Mouse (Mus musculus) kidney, postnatal 0 days (tissue): ENCODE measurements around the gene Ksr1. TPM values are rescaled to one million over a fixed set of nuclear protein-coding genes. Genes with fewer than 3 reads are reported as not detected.
A peak's percentile ranks its signal among the peaks of the same experiment; 100 is the strongest.

Experiments used
- ATAC-seq: fragments of 200-750 bp; cut with Nextera tagmentation; replicated peaks from 2 replicates; pipeline ENCODE4 v1.8.0; 2017; ENCODE audit warnings: low read depth, moderate number of reproducible peaks, moderate TSS enrichment, moderate library complexity; ENCODE audit not compliant: low FRiP score
- DNase-seq: peaks from one replicate; pipeline ENCODE4 v3.0.0-alpha.2; 2016; ENCODE audit warnings: low spot score
- H3K27ac ChIP-seq: fragments of 300-500 bp; sonication (generic); 2 replicates; pipeline ENCODE4 v1.5.1; 2014; ENCODE audit warnings: mild to moderate bottlenecking
- H3K27me3 ChIP-seq: fragments of 300-500 bp; sonication (generic); 2 replicates; pipeline ENCODE4 v1.6.1; 2014; ENCODE audit warnings: low read length, mixed read lengths; ENCODE audit not compliant: insufficient read depth
- H3K36me3 ChIP-seq: fragments of 300-500 bp; sonication (generic); 2 replicates; pipeline ENCODE4 v1.6.1; 2014; ENCODE audit warnings: low read length, mixed read lengths; ENCODE audit not compliant: insufficient read depth
- H3K4me1 ChIP-seq: fragments of 300-500 bp; sonication (generic); replicated peaks from 2 replicates; pipeline ENCODE4 v1.6.1; 2014; ENCODE audit warnings: antibody characterized with exemption, low read length, mixed read lengths; ENCODE audit not compliant: insufficient read depth
- H3K4me2 ChIP-seq: fragments of 300-500 bp; sonication (generic); 2 replicates; pipeline ENCODE4 v1.6.1; 2014; ENCODE audit warnings: mild to moderate bottlenecking, low read length, moderate library complexity, mixed read lengths
- H3K4me3 ChIP-seq: fragments of 300-500 bp; sonication (generic); replicated peaks from 2 replicates; pipeline ENCODE4 v1.5.1; 2014; ENCODE audit warnings: low read depth, low read length
- H3K9ac ChIP-seq: fragments of 300-500 bp; sonication (generic); 2 replicates; pipeline ENCODE4 v1.6.1; 2014; ENCODE audit warnings: low read depth, low read length
- H3K9me3 ChIP-seq: fragments of 300-500 bp; sonication (generic); replicated peaks from 2 replicates; pipeline ENCODE4 v1.6.1; 2016; ENCODE audit warnings: low read length, inconsistent platforms, mixed read lengths
- CTCF ChIP-seq: IDR thresholded peaks from 2 replicates; pipeline ENCODE4 v1.5.1; 2016; ENCODE audit warnings: antibody characterized with exemption, low read depth, mild to moderate bottlenecking, moderate library complexity
- WGBS: fragments of 180-500 bp; shearing (Covaris S2); extraction: QIAGEN DNeasy Blood & Tissue Kit; methylation state at CpG from one replicate; pipeline ENCODE4 v1.1.7; 2014; 5-methylcytosine and 5-hydroxymethylcytosine counted together
- polyA plus RNA-seq: library from polyadenylated mRNA; unstranded; fragments of >200 nt; fragmentation: Nextera tagmentation; extraction: Ambion mirVana; gene quantifications from 2 replicates; pipeline ENCODE4 v1.2.1, GENCODE M21; 2015

The Ksr1 gene
- polyA plus RNA-seq = 1.7 and 1.8 TPM in 2 replicates

DNA sequence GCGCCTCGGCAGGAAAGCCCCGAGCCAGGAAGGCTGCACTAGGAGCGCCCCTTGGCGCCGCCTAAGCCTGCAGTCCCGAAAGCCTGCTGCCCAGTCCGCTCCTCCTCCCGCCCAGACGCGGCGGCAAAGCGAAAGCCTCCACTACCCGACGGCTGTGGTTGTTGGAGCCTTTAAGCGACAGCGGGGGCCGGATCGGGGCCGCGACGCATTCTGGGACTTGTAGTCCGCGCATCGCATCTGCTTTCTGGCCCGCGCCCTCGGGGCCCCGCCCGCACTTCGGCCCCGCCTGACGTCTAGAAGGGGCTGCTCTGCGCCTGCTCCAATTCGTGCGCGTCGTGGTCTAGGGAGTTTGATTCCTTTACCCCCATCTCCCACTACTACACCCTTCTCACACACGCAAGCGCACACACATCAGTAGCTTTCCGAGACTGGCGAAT lies at the start of gene Ksr1:
Gene Ksr1, minus strand, starts transcription at position 77 of the 437 bp plus-strand sequence.
- Histone ChIP-seq H3K27ac (peak within 1 kb of the TSS; percentile 93), H3K9ac (peak within 1 kb of the TSS; percentile 92), H3K4me1 (no peaks in the 10 kb centered on the region; the same call in 1 of the 2 replicates), H3K9me3 (no peaks in the 10 kb centered on the region), H3K27me3 (no peaks in the 10 kb centered on the region), H3K4me3 (peak within 1 kb of the TSS; percentile 96), H3K36me3 (no peaks in the 10 kb centered on the region), H3K4me2 (peak within 1 kb of the TSS; percentile 86)
- TF ChIP-seq CTCF = peak; percentile 31; the same call in 1 of the 2 replicates
- WGBS = under 1% methylated on average over 42 of the region's 42 CpGs
- DNase-seq (peak; percentile 96), ATAC-seq (peak; percentile 88)

DNA sequence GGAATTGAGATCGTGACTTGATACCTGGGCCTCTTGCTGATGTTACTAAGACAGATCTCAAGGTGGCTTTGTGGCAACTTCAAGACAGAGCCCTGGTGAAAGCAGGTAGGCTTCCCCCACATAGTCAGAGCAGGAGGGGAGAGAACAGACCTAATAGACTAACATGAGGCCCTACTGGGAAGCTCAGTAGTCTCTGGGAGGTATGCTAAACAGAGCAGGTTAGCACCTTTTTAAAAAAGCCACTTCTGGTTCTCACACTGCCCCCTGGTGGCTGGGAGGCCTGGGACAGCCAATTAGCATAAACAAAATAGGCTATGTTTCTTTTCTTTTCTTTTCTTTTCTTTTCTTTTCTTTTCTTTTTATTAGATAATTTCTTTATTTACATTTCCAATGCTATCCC lies 46.0 kb upstream of the Ksr1 start:
- ATAC-seq = no peak
- Histone ChIP-seq H3K9ac (no peak overlapping the region), H3K27ac (no peak overlapping the region), H3K36me3 (no peaks in the 10 kb centered on the region), H3K9me3 (no peaks in the 10 kb centered on the region), H3K4me2 (no peak overlapping the region), H3K4me3 (no peak overlapping the region), H3K4me1 (0 out of 2 replicates have a peak, but pooled peaks cover 5% of the 10 kb centered on the region), H3K27me3 (no peaks in the 10 kb centered on the region)
- no peak for DNase-seq
- TF ChIP-seq CTCF = peak; percentile 64
- WGBS = 87% methylated on average over 1 of the region's 1 CpGs

DNA sequence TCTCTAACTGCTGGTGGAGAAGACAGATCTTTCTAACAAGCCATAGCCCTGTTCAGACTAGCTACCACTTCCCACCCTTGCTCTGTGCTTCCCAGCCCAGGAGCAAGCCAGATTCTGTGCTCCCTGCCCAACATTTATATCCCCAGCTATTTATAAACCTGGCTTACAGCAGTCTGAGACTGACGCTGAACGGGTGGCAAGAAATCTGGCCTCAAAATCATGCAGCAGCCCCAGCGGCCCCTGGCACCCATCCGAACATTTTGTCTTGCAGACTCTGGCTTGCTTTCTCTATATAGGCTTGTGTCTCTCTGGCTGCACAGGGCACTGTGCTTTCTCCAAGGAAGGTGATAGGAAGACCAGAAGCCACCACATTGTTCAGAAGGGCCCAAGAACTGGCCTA lies 45.0 kb upstream of the Ksr1 start:
- ATAC-seq (no peak), DNase-seq (no peak)
- H3K4me1 ChIP-seq = no peaks in the 10 kb centered on the region
- no peaks in the 10 kb centered on the region for H3K9me3 ChIP-seq
- H3K4me3 ChIP-seq = no peak overlapping the region
- TF ChIP-seq CTCF = no peak
- no peaks in the 10 kb centered on the region for H3K27me3 ChIP-seq
- no peak overlapping the region for H3K9ac ChIP-seq
- H3K36me3 ChIP-seq = no peaks in the 10 kb centered on the region
- H3K4me2 ChIP-seq = no peak overlapping the region
- no peak overlapping the region for H3K27ac ChIP-seq
- whole genome bisulfite sequencing = 82% methylated on average over 4 of the region's 4 CpGs

DNA sequence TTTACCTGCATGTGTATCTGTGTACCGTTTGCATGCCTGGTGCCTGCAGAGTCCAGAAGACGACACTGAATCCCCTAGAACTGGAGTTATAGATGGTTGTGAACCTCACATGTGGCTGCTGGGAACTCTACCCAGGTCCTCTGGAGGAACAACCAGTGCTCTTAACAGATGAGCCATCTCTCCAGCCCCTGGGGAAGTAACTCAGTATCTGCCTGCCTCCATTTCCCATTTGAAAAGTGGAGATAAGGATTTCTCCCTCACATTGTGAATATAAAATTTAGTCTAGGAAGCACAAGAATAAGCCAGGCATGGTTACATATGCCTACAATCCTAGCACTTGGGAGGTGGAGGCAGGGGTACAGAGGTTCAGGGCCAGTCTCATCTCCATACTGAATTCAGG lies 44.0 kb upstream of the Ksr1 start:
- Histone ChIP-seq H3K9ac (no peak overlapping the region), H3K27ac (no peak overlapping the region), H3K27me3 (no peaks in the 10 kb centered on the region), H3K4me1 (no peaks in the 10 kb centered on the region), H3K4me2 (no peak overlapping the region), H3K4me3 (no peak overlapping the region), H3K36me3 (no peaks in the 10 kb centered on the region), H3K9me3 (no peaks in the 10 kb centered on the region)
- no peak for TF ChIP-seq CTCF
- 88% methylated on average over 2 of the region's 2 CpGs for WGBS
- no peak for DNase-seq
- no peak for ATAC-seq

DNA sequence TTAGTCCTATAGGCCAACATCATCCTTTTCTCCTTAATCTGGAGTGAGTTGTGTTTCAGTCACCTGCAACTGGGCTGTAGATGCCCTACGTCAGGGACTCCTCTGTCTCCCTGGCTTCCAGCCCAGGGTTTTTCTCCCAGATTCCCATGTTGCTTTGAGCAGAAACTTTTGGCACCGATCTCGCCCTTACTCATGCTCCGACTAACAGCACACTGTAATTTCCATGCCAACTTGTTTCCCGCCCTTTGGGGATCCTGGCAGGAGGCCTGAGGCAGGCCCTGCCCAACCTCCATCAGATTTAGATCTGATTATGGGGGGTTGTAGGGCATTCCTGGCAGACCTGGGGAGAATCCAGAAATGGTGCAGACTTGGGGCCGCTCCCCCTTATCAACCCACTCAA lies 42.0 kb upstream of the Ksr1 start:
- H3K4me2 ChIP-seq = no peak overlapping the region
- no peaks in the 10 kb centered on the region for H3K9me3 ChIP-seq
- DNase-seq = no peak
- H3K4me3 ChIP-seq = no peak overlapping the region
- no peak overlapping the region for H3K9ac ChIP-seq
- no peak for TF ChIP-seq CTCF
- H3K4me1 ChIP-seq = no peaks in the 10 kb centered on the region
- WGBS = 61% methylated on average over 6 of the region's 6 CpGs
- H3K27ac ChIP-seq = no peak overlapping the region
- ATAC-seq = no peak
- no peaks in the 10 kb centered on the region for H3K36me3 ChIP-seq
- H3K27me3 ChIP-seq = no peaks in the 10 kb centered on the region

DNA sequence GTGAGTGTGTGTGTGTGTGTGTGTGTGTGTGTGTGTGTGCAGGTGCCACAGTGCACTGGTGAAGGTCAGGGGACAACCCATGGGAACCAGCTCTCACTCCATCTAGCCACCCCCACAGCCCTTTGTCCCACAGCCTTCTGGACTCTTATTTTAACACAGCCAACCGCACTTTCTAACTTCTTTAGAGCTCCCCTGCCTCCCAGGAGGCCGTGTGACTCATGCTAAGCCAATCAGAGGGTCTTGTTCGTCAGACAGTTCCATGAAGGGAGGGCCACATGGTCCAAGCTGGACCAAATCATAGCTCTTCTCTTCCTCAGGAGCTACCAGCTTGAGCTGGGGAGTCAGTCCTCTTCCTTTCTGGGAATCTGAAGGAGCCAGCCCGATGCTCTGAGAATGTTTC lies 41.1 kb upstream of the Ksr1 start:
- ATAC-seq = no peak
- no peak for DNase-seq
- WGBS = 68% methylated on average over 4 of the region's 4 CpGs
- H3K4me1 ChIP-seq = no peaks in the 10 kb centered on the region
- H3K9ac ChIP-seq = no peak overlapping the region
- H3K4me2 ChIP-seq = no peak overlapping the region
- no peak for TF ChIP-seq CTCF
- H3K36me3 ChIP-seq = no peaks in the 10 kb centered on the region
- H3K27me3 ChIP-seq = no peaks in the 10 kb centered on the region
- H3K9me3 ChIP-seq = no peaks in the 10 kb centered on the region
- H3K27ac ChIP-seq = no peak overlapping the region
- H3K4me3 ChIP-seq = no peak overlapping the region

DNA sequence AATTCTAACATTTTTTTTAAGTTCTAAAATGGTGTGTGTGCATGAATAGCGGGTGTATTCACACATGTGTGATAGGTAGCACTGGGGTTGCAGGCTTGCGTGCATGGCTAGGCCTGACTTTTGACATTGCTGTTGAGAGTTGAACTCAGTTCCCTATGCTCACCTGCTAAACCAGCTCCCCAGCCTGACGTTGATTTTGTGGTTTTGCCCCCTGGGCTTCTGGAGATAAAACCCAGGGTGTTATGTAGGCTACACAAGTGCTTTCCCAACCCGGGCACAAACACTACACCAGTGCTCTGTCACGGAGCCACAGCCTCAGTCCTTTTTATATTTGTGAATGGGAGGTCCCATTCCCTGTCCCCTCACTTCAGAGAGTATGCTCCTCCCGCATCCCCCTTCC lies 39.5 kb upstream of the Ksr1 start:
- no peak for ATAC-seq
- H3K4me2 ChIP-seq = no peak overlapping the region
- DNase-seq = no peak
- H3K27me3 ChIP-seq = no peaks in the 10 kb centered on the region
- no peaks in the 10 kb centered on the region for H3K36me3 ChIP-seq
- no peaks in the 10 kb centered on the region for H3K9me3 ChIP-seq
- no peak overlapping the region for H3K9ac ChIP-seq
- 89% methylated on average over 6 of the region's 6 CpGs for WGBS
- no peaks in the 10 kb centered on the region for H3K4me1 ChIP-seq
- H3K4me3 ChIP-seq = no peak overlapping the region
- H3K27ac ChIP-seq = no peak overlapping the region
- TF ChIP-seq CTCF = no peak
